Mouse (Mus musculus) neural tube, embryonic 11.5 days (tissue): ENCODE data around the gene Maml3. TPM values are rescaled to one million over a fixed set of nuclear protein-coding genes. Genes with fewer than 3 reads are reported as not detected.

ENCODE experiments used
- ATAC-seq: fragments of 200-750 bp; cut with Nextera tagmentation; 2 replicates; pipeline ENCODE4 v1.8.0; 2017; ENCODE audit warnings: moderate number of reproducible peaks, mild to moderate bottlenecking, moderate TSS enrichment, moderate library complexity; ENCODE audit not compliant: insufficient read depth, low FRiP score, low TSS enrichment
- DNase-seq: peaks from one replicate; pipeline ENCODE4 v3.0.0-alpha.2; 2015; ENCODE audit warnings: low spot score
- H3K27ac ChIP-seq: fragments of 300-500 bp; sonication (generic); 2 replicates; pipeline ENCODE4 v1.5.1; 2014; ENCODE audit warnings: low read depth, mild to moderate bottlenecking, low read length
- H3K27me3 ChIP-seq: fragments of 300-500 bp; sonication (generic); 2 replicates; pipeline ENCODE4 v1.6.1; 2014; ENCODE audit warnings: mild to moderate bottlenecking, low read length, mixed read lengths; ENCODE audit not compliant: control insufficient read depth, insufficient read depth
- H3K36me3 ChIP-seq: fragments of 300-500 bp; sonication (generic); 2 replicates; pipeline ENCODE4 v1.6.1; 2014; ENCODE audit warnings: mild to moderate bottlenecking, low read length, moderate library complexity, mixed read lengths; ENCODE audit not compliant: control insufficient read depth, insufficient read depth
- H3K4me1 ChIP-seq: fragments of 300-500 bp; sonication (generic); 2 replicates; pipeline ENCODE4 v1.6.1; 2014; ENCODE audit warnings: low read length, mixed read lengths; ENCODE audit not compliant: control insufficient read depth, insufficient read depth
- H3K4me2 ChIP-seq: fragments of 300-500 bp; sonication (generic); 2 replicates; pipeline ENCODE4 v1.6.1; 2014; ENCODE audit warnings: low read depth, mild to moderate bottlenecking, moderate library complexity
- H3K4me3 ChIP-seq: fragments of 300-500 bp; sonication (generic); 2 replicates; pipeline ENCODE4 v1.5.1; 2014; ENCODE audit warnings: low read depth, low read length
- H3K9ac ChIP-seq: fragments of 300-500 bp; sonication (generic); 2 replicates; pipeline ENCODE4 v1.6.1; 2014; ENCODE audit warnings: mild to moderate bottlenecking, low read length
- H3K9me3 ChIP-seq: fragments of 300-500 bp; sonication (generic); 2 replicates; pipeline ENCODE4 v1.6.1; 2016; ENCODE audit warnings: low read length; ENCODE audit not compliant: control insufficient read depth
- WGBS: fragments of 180-500 bp; shearing (Covaris S2); extraction: QIAGEN DNeasy Blood & Tissue Kit; methylation state at CpG from one replicate; pipeline ENCODE4 v1.1.7; 2014; 5-methylcytosine and 5-hydroxymethylcytosine counted together
- polyA plus RNA-seq: library from polyadenylated mRNA; unstranded; fragments of >200 nt; fragmentation: Nextera tagmentation; extraction: Ambion mirVana; gene quantifications from 2 replicates; pipeline ENCODE4 v1.2.1, GENCODE M21; 2014

Gene Maml3
- polyA plus RNA-seq, 1 experiment from 2014 or later: 8.1 TPM

- no peak overlapping the region for H3K9ac ChIP-seq
- no peak for ATAC-seq
- no peaks in the 10 kb centered on the region for H3K36me3 ChIP-seq
- H3K9me3 ChIP-seq: no peaks in the 10 kb centered on the region
- no peak overlapping the region for H3K4me3 ChIP-seq
- H3K27ac ChIP-seq: no peak overlapping the region
- DNase-seq: no peak
- 75% methylated on average over 6 of the region's 6 CpGs for WGBS
- H3K4me1 ChIP-seq: peaks cover 24% of the 10 kb centered on the region
- H3K4me2 ChIP-seq: no peak overlapping the region
- H3K27me3 ChIP-seq: no peaks in the 10 kb centered on the region
These were observed 30.9 kb downstream of the Maml3 start for GRCm38 (mm10) chr3:52073959-52074358.

GRCm38 (mm10) chr3:52071996-52072395 lies 32.9 kb downstream of the Maml3 start:
- H3K36me3 ChIP-seq: no peaks in the 10 kb centered on the region
- H3K9me3 ChIP-seq: no peaks in the 10 kb centered on the region
- 55% methylated on average over 5 of the region's 5 CpGs for WGBS
- peaks cover 24% of the 10 kb centered on the region for H3K4me1 ChIP-seq
- no peak for DNase-seq
- H3K27ac ChIP-seq: no peak overlapping the region
- H3K4me2 ChIP-seq: no peak overlapping the region
- no peaks in the 10 kb centered on the region for H3K27me3 ChIP-seq
- no peak for ATAC-seq
- no peak overlapping the region for H3K4me3 ChIP-seq
- no peak overlapping the region for H3K9ac ChIP-seq

DNA sequence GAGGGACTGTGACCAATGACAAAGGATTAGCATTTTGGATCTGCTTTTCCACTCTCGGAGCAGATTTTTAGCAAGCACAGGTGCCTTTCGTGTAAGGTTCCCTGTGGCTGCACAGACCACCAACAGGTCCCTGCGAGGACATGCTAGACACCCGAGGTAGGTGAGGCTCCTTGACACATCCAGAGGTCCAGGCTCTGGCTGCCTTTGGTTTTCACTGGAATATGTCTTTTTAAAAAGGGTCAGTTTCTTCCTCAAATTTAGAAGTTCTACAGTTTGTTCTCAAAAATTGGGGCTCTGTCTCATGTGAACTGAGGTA lies 34.8 kb downstream of the Maml3 start:
- peak overlapping the region; percentile 37; the same call in 1 of the 2 replicates for H3K9ac ChIP-seq
- ATAC-seq (no peak), DNase-seq (no peak)
- no peaks in the 10 kb centered on the region for H3K36me3 ChIP-seq
- 0 out of 2 replicates have a peak overlapping the region, but pooled peaks have one; percentile 36 for H3K27ac ChIP-seq
- no peak overlapping the region; the same call in 1 of the 2 replicates for H3K4me3 ChIP-seq
- H3K27me3 ChIP-seq: no peaks in the 10 kb centered on the region
- peaks cover 22% of the 10 kb centered on the region for H3K4me1 ChIP-seq
- 0% methylated on average over 4 of the region's 4 CpGs for WGBS
- H3K9me3 ChIP-seq: no peaks in the 10 kb centered on the region
- peak overlapping the region; percentile 39 for H3K4me2 ChIP-seq

GRCm38 (mm10) chr3:52069304-52070162 lies 35.3 kb downstream of the Maml3 start:
- peak; percentile 73; the same call in 1 of the 2 replicates for ATAC-seq
- peak overlapping the region; percentile 37 for H3K9ac ChIP-seq
- no peaks in the 10 kb centered on the region for H3K27me3 ChIP-seq
- H3K4me3 ChIP-seq: peak overlapping the region; percentile 10; the same call in 1 of the 2 replicates
- no peaks in the 10 kb centered on the region for H3K36me3 ChIP-seq
- peaks cover 20% of the 10 kb centered on the region for H3K4me1 ChIP-seq
- H3K4me2 ChIP-seq: peak overlapping the region; percentile 39
- no peaks in the 10 kb centered on the region for H3K9me3 ChIP-seq
- 12% methylated on average over 25 of the region's 25 CpGs for WGBS
- H3K27ac ChIP-seq: 0 out of 2 replicates have a peak overlapping the region, but pooled peaks have one; percentile 36
- peak; percentile 82 for DNase-seq

GRCm38 (mm10) chr3:52068885-52069284 lies 36.0 kb downstream of the Maml3 start:
- peaks cover 20% of the 10 kb centered on the region for H3K4me1 ChIP-seq
- WGBS: 79% methylated on average over 3 of the region's 3 CpGs
- H3K4me3 ChIP-seq: no peak overlapping the region
- H3K9ac ChIP-seq: no peak overlapping the region
- H3K36me3 ChIP-seq: no peaks in the 10 kb centered on the region
- no peak overlapping the region for H3K27ac ChIP-seq
- H3K27me3 ChIP-seq: no peaks in the 10 kb centered on the region
- ATAC-seq (no peak), DNase-seq (no peak)
- no peak overlapping the region for H3K4me2 ChIP-seq
- no peaks in the 10 kb centered on the region for H3K9me3 ChIP-seq

- no peak overlapping the region for H3K4me2 ChIP-seq
- no peaks in the 10 kb centered on the region for H3K9me3 ChIP-seq
- peaks cover 25% of the 10 kb centered on the region for H3K4me1 ChIP-seq
- no peaks in the 10 kb centered on the region for H3K27me3 ChIP-seq
- H3K9ac ChIP-seq: no peak overlapping the region
- no peak overlapping the region for H3K4me3 ChIP-seq
- H3K27ac ChIP-seq: no peak overlapping the region
- 83% methylated on average over 6 of the region's 6 CpGs for WGBS
- DNase-seq (no peak), ATAC-seq (no peak)
- no peaks in the 10 kb centered on the region for H3K36me3 ChIP-seq
These were observed 37.7 kb downstream of the Maml3 start for GRCm38 (mm10) chr3:52067181-52067580.

- no peak overlapping the region for H3K9ac ChIP-seq
- no peak overlapping the region for H3K4me2 ChIP-seq
- 69% methylated on average over 3 of the region's 3 CpGs for WGBS
- H3K4me1 ChIP-seq: peaks cover 21% of the 10 kb centered on the region
- no peaks in the 10 kb centered on the region for H3K9me3 ChIP-seq
- H3K27ac ChIP-seq: no peak overlapping the region
- H3K36me3 ChIP-seq: no peaks in the 10 kb centered on the region
- no peaks in the 10 kb centered on the region for H3K27me3 ChIP-seq
- H3K4me3 ChIP-seq: no peak overlapping the region
- DNase-seq (no peak), ATAC-seq (no peak)
These were observed 38.7 kb downstream of the Maml3 start for GRCm38 (mm10) chr3:52066142-52066541.

DNA sequence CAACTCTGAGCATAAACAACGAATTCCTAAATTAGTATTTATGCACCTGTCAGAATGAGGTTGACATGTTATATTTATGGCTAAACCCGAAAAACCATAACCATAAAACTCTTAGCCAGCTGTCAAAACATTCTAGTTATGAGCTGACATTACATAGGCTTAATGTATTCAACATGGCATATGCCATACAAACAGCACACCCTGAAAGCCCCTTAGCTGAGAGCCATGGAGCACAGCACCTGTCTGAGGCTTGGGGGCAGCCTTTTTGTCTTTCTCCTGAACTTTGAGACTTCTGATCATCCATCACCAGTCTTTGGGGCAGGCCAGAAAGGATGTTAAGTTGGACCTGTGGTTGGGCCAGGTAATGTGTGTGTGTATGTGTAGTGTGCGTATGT lies 41.6 kb downstream of the Maml3 start:
- DNase-seq (no peak), ATAC-seq (no peak)
- Histone ChIP-seq H3K4me3 (no peak overlapping the region), H3K27ac (no peak overlapping the region), H3K9me3 (no peaks in the 10 kb centered on the region), H3K4me2 (no peak overlapping the region), H3K4me1 (peaks cover 9% of the 10 kb centered on the region; the same call in 1 of the 2 replicates), H3K9ac (no peak overlapping the region), H3K36me3 (no peaks in the 10 kb centered on the region), H3K27me3 (no peaks in the 10 kb centered on the region)
- 76% methylated on average over 3 of the region's 3 CpGs for WGBS
